Mouse (Mus musculus) splenic B cell, adult 2 months (primary cell): Measurements from ENCODE around the gene Cnn1.

ENCODE experiments used
- DNase-seq: peaks from one replicate; pipeline ENCODE4 v3.0.0-alpha.2; 2011; ENCODE audit warnings: low read depth, low spot score
- H3K27me3 ChIP-seq: 2 replicates; pipeline ENCODE4 v1.6.1; 2012; ENCODE audit warnings: mild to moderate bottlenecking, low read length, moderate library complexity, mixed read lengths; ENCODE audit not compliant: control insufficient read depth, poor library complexity, insufficient read depth, severe bottlenecking
- H3K36me3 ChIP-seq: 2 replicates; pipeline ENCODE4 v1.6.1; 2012; ENCODE audit warnings: mild to moderate bottlenecking, low read length, moderate library complexity, mixed read lengths; ENCODE audit not compliant: control insufficient read depth, poor library complexity, insufficient read depth, severe bottlenecking

The Cnn1 gene

GRCm38 (mm10) chr9:22092746-22093145, 6.3 kb upstream of the Cnn1 start:
- Histone ChIP-seq H3K27me3 (no peaks in the 10 kb centered on the region), H3K36me3 (no peaks in the 10 kb centered on the region)
- DNase-seq: no peak

GRCm38 (mm10) chr9:22095854-22096307, 3.1 kb upstream of the Cnn1 start:
- H3K36me3 ChIP-seq: no peaks in the 10 kb centered on the region
- DNase-seq: peak; percentile 91
- no peaks in the 10 kb centered on the region for H3K27me3 ChIP-seq

GRCm38 (mm10) chr9:22099922-22100321, 906 bp downstream of the Cnn1 start:
- no peak for DNase-seq
- H3K27me3 ChIP-seq: no peaks in the 10 kb centered on the region

GRCm38 (mm10) chr9:22108194-22108593, 9.2 kb downstream of the Cnn1 start:
- peaks cover 5% of the 10 kb centered on the region for H3K36me3 ChIP-seq
- DNase-seq: no peak
- no peaks in the 10 kb centered on the region for H3K27me3 ChIP-seq

More at GRCm38 (mm10) chr9:22099922-22100321, 906 bp downstream of the Cnn1 start:
- H3K36me3 ChIP-seq: no peaks in the 10 kb centered on the region

GRCm38 (mm10) chr9:22115635-22116034, 16.6 kb downstream of the Cnn1 start:
- H3K27me3 ChIP-seq: no peaks in the 10 kb centered on the region
- peaks cover 10% of the 10 kb centered on the region for H3K36me3 ChIP-seq
- no peak for DNase-seq

- H3K36me3 ChIP-seq: peaks cover 10% of the 10 kb centered on the region
- DNase-seq: no peak
- no peaks in the 10 kb centered on the region for H3K27me3 ChIP-seq
Observed at GRCm38 (mm10) chr9:22116086-22116485, 17.1 kb downstream of the Cnn1 start.

GRCm38 (mm10) chr9:22116740-22117426, 17.9 kb downstream of the Cnn1 start, which contains the start of gene Elof1:
TSS of gene Elof1 (minus strand) at chr9:22117172.
- Histone ChIP-seq H3K36me3 (peaks cover 10% of the 10 kb centered on the region), H3K27me3 (no peaks in the 10 kb centered on the region)
- DNase-seq: peak; percentile 97

- Histone ChIP-seq H3K36me3 (peaks cover 7% of the 10 kb centered on the region), H3K27me3 (no peaks in the 10 kb centered on the region)
- peak; percentile 96 for DNase-seq
Observed at GRCm38 (mm10) chr9:22117754-22118456, 18.9 kb downstream of the Cnn1 start.

GRCm38 (mm10) chr9:22119543-22119942, 20.5 kb downstream of the Cnn1 start:
- DNase-seq: no peak
- Histone ChIP-seq H3K36me3 (no peaks in the 10 kb centered on the region), H3K27me3 (no peaks in the 10 kb centered on the region)

GRCm38 (mm10) chr9:22121545-22121944, 22.5 kb downstream of the Cnn1 start:
- no peaks in the 10 kb centered on the region for H3K36me3 ChIP-seq
- H3K27me3 ChIP-seq: no peaks in the 10 kb centered on the region
- DNase-seq: no peak

- peak; percentile 80 for DNase-seq
- no peaks in the 10 kb centered on the region for H3K27me3 ChIP-seq
- no peaks in the 10 kb centered on the region for H3K36me3 ChIP-seq
Observed at GRCm38 (mm10) chr9:22122005-22122404, 23.0 kb downstream of the Cnn1 start.

- Histone ChIP-seq H3K36me3 (peaks cover 1% of the 10 kb centered on the region; the same call in 1 of the 2 replicates), H3K27me3 (no peaks in the 10 kb centered on the region)
- DNase-seq: peak; percentile 83
Observed at GRCm38 (mm10) chr9:22123069-22123609, 24.1 kb downstream of the Cnn1 start.

- Histone ChIP-seq H3K27me3 (no peaks in the 10 kb centered on the region), H3K36me3 (peaks cover 3% of the 10 kb centered on the region; the same call in 1 of the 2 replicates)
- DNase-seq: no peak
Observed at GRCm38 (mm10) chr9:22124169-22124568, 25.2 kb downstream of the Cnn1 start.

- peaks cover 3% of the 10 kb centered on the region; the same call in 1 of the 2 replicates for H3K36me3 ChIP-seq
- DNase-seq: peak; percentile 48
- H3K27me3 ChIP-seq: no peaks in the 10 kb centered on the region
Observed at GRCm38 (mm10) chr9:22125246-22126027, 26.4 kb downstream of the Cnn1 start.
